In the genomic region with DNA sequence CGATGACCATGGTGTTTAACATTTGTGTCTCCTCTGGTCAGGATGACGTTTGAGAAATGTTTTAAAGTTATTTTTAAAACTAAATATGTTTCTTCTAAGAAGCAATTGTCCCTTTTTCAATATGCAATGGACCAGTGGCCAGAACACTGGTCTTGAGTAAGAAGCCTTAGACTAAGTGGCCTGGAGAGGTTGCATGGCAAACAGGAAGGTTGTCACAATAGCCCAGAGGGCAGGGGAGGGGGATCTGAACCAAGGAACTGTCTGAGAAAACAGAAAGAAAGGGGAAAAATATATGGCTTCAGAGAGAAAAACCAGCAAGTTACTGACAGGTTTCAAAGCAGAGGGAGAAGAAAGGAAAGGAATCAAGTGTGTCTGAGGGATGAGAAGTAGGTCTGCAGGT, we compare ENCODE assay signal across 27 mouse cellular contexts. TPM values are rescaled to one million over a fixed set of nuclear protein-coding genes. Genes with fewer than 3 reads are reported as not detected.
DNase-seq lines count a peak whose midpoint lies in the region; ATAC-seq and TF ChIP-seq lines count a peak whose summit lies in the region.
"Had no signal": no experiment of that assay in that cellular context is flagged by ENCODE, and none has a peak within 500 bp of the region (broad histone marks: within the 10 kb centered on the region; RNA-seq: fewer than 3 reads in every experiment).

No protein-coding gene starts in this region.

- peak; percentile 61 for ATAC-seq in granulocyte monocyte progenitor cell, adult 5-6 weeks (replicated peaks; ENCODE audit: poor library complexity, severe bottlenecking)
- no peak for ATAC-seq in liver, embryonic 15.5 days (ENCODE audit: insufficient read depth)
- ATAC-seq in frontal cortex, adult (ENCODE audit: low TSS enrichment) = no peak
- ATAC-seq: activated CD4-positive, CD25-positive, alpha-beta regulatory T cell, adult 4 months; forebrain, postnatal 0 days; midbrain, embryonic 13.5 days had no signal

- no peaks in the 10 kb centered on the region for H3K36me3 ChIP-seq in liver, adult 2 months (ENCODE audit: control insufficient read depth, insufficient read depth, low read length)
- H3K36me3 ChIP-seq in liver, embryonic 15.5 days (replicated peaks) = peaks cover 19% of the 10 kb centered on the region
- H3K36me3 ChIP-seq in small intestine, adult 2 months (ENCODE audit: control insufficient read depth, insufficient read depth, low read length) = no peaks in the 10 kb centered on the region
- H3K36me3 ChIP-seq: embryonic facial prominence, embryonic 15.5 days; forebrain, embryonic 12.5 days; heart, embryonic 12.5 days; midbrain, embryonic 13.5 days had no signal

- no peak for DNase-seq in liver, adult 2 months (ENCODE audit: extremely low read depth, low read depth, low spot score)
- no peak for DNase-seq in liver
- DNase-seq in adrenal gland, postnatal 10 days = no peak
- DNase-seq: adrenal gland, adult 2 months; cerebellum, adult 8-10 months; cerebellum, postnatal 25 days; forebrain, postnatal 0 days; gastrocnemius, postnatal 14 days; heart, adult 18-20 months; heart, postnatal 4 days; lung, embryonic 14.5 days; right cerebral cortex, postnatal 14 days; thymus, postnatal 4 days had no signal

- peak overlapping the region; percentile 25; the same call in 1 of the 2 replicates for H3K4me3 ChIP-seq in liver, adult 2 months (ENCODE audit: insufficient read depth, low read depth, low read length)
- H3K4me3 ChIP-seq in liver, embryonic 15.5 days (replicated peaks) = no peak overlapping the region
- H3K4me3 ChIP-seq in small intestine, adult 2 months (ENCODE audit: low read depth, low read length) = no peak overlapping the region
- H3K4me3 ChIP-seq: embryonic facial prominence, embryonic 10.5 days; embryonic facial prominence, embryonic 15.5 days; forebrain, embryonic 12.5 days; heart, embryonic 12.5 days; hindbrain, embryonic 13.5 days; limb, embryonic 13.5 days; midbrain, embryonic 13.5 days had no signal

- no peak overlapping the region for H3K4me2 ChIP-seq in liver, embryonic 15.5 days
- H3K4me2 ChIP-seq: embryonic facial prominence, embryonic 15.5 days; forebrain, embryonic 12.5 days; heart, embryonic 12.5 days; hindbrain, embryonic 13.5 days; limb, embryonic 13.5 days; lung, embryonic 14.5 days; midbrain, embryonic 13.5 days had no signal

- H3K27ac ChIP-seq in liver, adult 2 months (replicated peaks; ENCODE audit: insufficient read depth, low read depth, low read length) = peak overlapping the region; percentile 68
- H3K27ac ChIP-seq in liver, embryonic 15.5 days (replicated peaks) = peak overlapping the region; percentile 45
- H3K27ac ChIP-seq in small intestine, adult 2 months (ENCODE audit: insufficient read depth, low read depth, low read length) = peak overlapping the region; percentile 74
- H3K27ac ChIP-seq: embryonic facial prominence, embryonic 10.5 days; embryonic facial prominence, embryonic 15.5 days; forebrain, embryonic 12.5 days; hindbrain, embryonic 13.5 days; limb, embryonic 13.5 days; midbrain, embryonic 13.5 days had no signal

- TF ChIP-seq POLR2A in liver, adult 2 months (IDR thresholded peaks at IDR 0.05; ENCODE audit: extremely low read depth, insufficient read depth, low read length) = no peak
- no peak for TF ChIP-seq POLR2A in small intestine, adult 2 months (IDR thresholded peaks at IDR 0.05; ENCODE audit: low read depth, low read length)

- H3K79me2 ChIP-seq in liver, adult 2 months (ENCODE audit: control insufficient read depth, insufficient read depth, low read length) = peaks cover 26% of the 10 kb centered on the region; the same call in 1 of the 2 replicates

- WGBS in liver, adult 2 months = 64% methylated on average over 2 of the region's 2 CpGs
- 54% methylated on average over 2 of the region's 2 CpGs for WGBS in liver, embryonic 15.5 days (ENCODE audit: insufficient replicate concordance)
- WGBS in small intestine, adult 2 months = 45% methylated on average over 2 of the region's 2 CpGs

- no peak for TF ChIP-seq CTCF in liver, adult 2 months (IDR thresholded peaks at IDR 0.05; ENCODE audit: low read depth, low read length)
- no peak for TF ChIP-seq CTCF in small intestine, adult 2 months (IDR thresholded peaks at IDR 0.05; ENCODE audit: extremely low read depth, insufficient read length, insufficient replicate concordance, low read depth, low read length)

- H3K9me3 ChIP-seq in liver, embryonic 15.5 days (replicated peaks) = no peaks in the 10 kb centered on the region
- H3K9me3 ChIP-seq: embryonic facial prominence, embryonic 10.5 days; embryonic facial prominence, embryonic 15.5 days; forebrain, embryonic 12.5 days; heart, embryonic 12.5 days; hindbrain, embryonic 13.5 days; limb, embryonic 13.5 days; midbrain, embryonic 13.5 days had no signal

- H3K4me1 ChIP-seq in liver, adult 2 months (ENCODE audit: control insufficient read depth, insufficient read depth, low read length) = peaks cover 32% of the 10 kb centered on the region
- peaks cover 76% of the 10 kb centered on the region for H3K4me1 ChIP-seq in liver, embryonic 15.5 days (replicated peaks)
- H3K4me1 ChIP-seq in small intestine, adult 2 months (ENCODE audit: control insufficient read depth, insufficient read depth, insufficient read length, low read length) = peaks cover 13% of the 10 kb centered on the region; the same call in 1 of the 2 replicates

- peak overlapping the region; percentile 41 for H3K9ac ChIP-seq in liver, adult 2 months (ENCODE audit: low read depth, low read length)
- H3K9ac ChIP-seq in liver, embryonic 15.5 days = no peak overlapping the region
- H3K9ac ChIP-seq: embryonic facial prominence, embryonic 15.5 days; forebrain, embryonic 12.5 days; forebrain, postnatal 0 days; heart, embryonic 12.5 days; hindbrain, embryonic 13.5 days; limb, embryonic 13.5 days; lung, embryonic 14.5 days; midbrain, embryonic 13.5 days had no signal

- no peaks in the 10 kb centered on the region for H3K27me3 ChIP-seq in liver, adult 2 months (ENCODE audit: control insufficient read depth, insufficient read depth, low read length)
- no peaks in the 10 kb centered on the region for H3K27me3 ChIP-seq in liver, embryonic 15.5 days
- H3K27me3 ChIP-seq in small intestine, adult 2 months (ENCODE audit: control insufficient read depth, insufficient read depth, low read length) = no peaks in the 10 kb centered on the region
- H3K27me3 ChIP-seq: CH12.LX; embryonic facial prominence, embryonic 15.5 days; forebrain, embryonic 12.5 days; heart, embryonic 12.5 days; hindbrain, embryonic 13.5 days; limb, embryonic 13.5 days; midbrain, embryonic 13.5 days had no signal

RNA-seq across cellular contexts. Expression of a gene that starts 47.0 kb away (rescaled TPM):
- total RNA-seq in liver, adult 2 months (2014; rRNA removed) = 3.5 and 4.9 TPM in 2 replicates
- polyA plus RNA-seq in liver, adult 2 months (2012; rRNA removed) = 0.61 and 1.1 TPM in 2 replicates
- total RNA-seq in granulocyte monocyte progenitor cell, adult 5-6 weeks (2014; fragmentation: Nextera tagmentation) = 12.4 and 26.0 TPM in 2 replicates
- total RNA-seq in granulocyte monocyte progenitor cell, adult 5-6 weeks (2017) = 15.0 and 15.4 TPM in 2 replicates
- polyA plus RNA-seq in liver, embryonic 15.5 days (2015; fragmentation: Nextera tagmentation; extraction: Ambion mirVana) = 9.0 and 10.4 TPM in 2 replicates
- polyA plus RNA-seq in small intestine, adult 2 months (2012; rRNA removed) = 1.7 and 1.8 TPM in 2 replicates
- 1 to 10 TPM; 3.1 to 3.7 TPM for total RNA-seq in adrenal gland, postnatal 10 days (2021)
- total RNA-seq: CH12.LX, ES-E14 had no signal

RNA-seq across cellular contexts. Expression of a gene that starts 47.8 kb away (rescaled TPM):
- total RNA-seq in liver, adult 2 months (2014; rRNA removed) = 8.5 and 10.4 TPM in 2 replicates
- 22.2 and 23.5 TPM in 2 replicates for polyA plus RNA-seq in liver, adult 2 months (2012; rRNA removed)
- total RNA-seq in granulocyte monocyte progenitor cell, adult 5-6 weeks (2014; fragmentation: Nextera tagmentation) = 51.0 and 55.5 TPM in 2 replicates
- total RNA-seq in granulocyte monocyte progenitor cell, adult 5-6 weeks (2017) = 12.8 and 17.0 TPM in 2 replicates
- polyA plus RNA-seq in liver, embryonic 15.5 days (2015; fragmentation: Nextera tagmentation; extraction: Ambion mirVana) = 18.0 and 23.4 TPM in 2 replicates
- 28.7 and 74.7 TPM in 2 replicates for polyA plus RNA-seq in small intestine, adult 2 months (2012; rRNA removed)
- 10 to 100 TPM; 72.8 to 88.4 TPM for total RNA-seq in adrenal gland, postnatal 10 days (2021)
